In genomic region chr1:138328320-138328719, GRCm38 (mm10) we compare ENCODE assay signal across 9 mouse cellular contexts. TPM values are rescaled to one million over a fixed set of nuclear protein-coding genes. Genes with fewer than 3 reads are reported as not detected.
DNase-seq lines count a peak whose midpoint lies in the region; ATAC-seq and TF ChIP-seq lines count a peak whose summit lies in the region.
"Had no signal": no experiment of that assay in that cellular context is flagged by ENCODE, and none has a peak within 500 bp of the region (broad histone marks: within the 10 kb centered on the region; RNA-seq: fewer than 3 reads in every experiment).

No protein-coding gene starts in this region.

- no peaks in the 10 kb centered on the region for H3K9me3 ChIP-seq in forebrain, embryonic 11.5 days (ENCODE audit: control insufficient read depth, low read length)
- no peaks in the 10 kb centered on the region for H3K9me3 ChIP-seq in forebrain, embryonic 10.5 days
- no peaks in the 10 kb centered on the region for H3K9me3 ChIP-seq in embryonic facial prominence, embryonic 15.5 days (replicated peaks)
- H3K9me3 ChIP-seq in intestine, embryonic 16.5 days (ENCODE audit: control insufficient read depth, low read length) = no peaks in the 10 kb centered on the region
- no peaks in the 10 kb centered on the region for H3K9me3 ChIP-seq in midbrain, embryonic 15.5 days

- peaks cover 2% of the 10 kb centered on the region; the same call in 1 of the 2 replicates for H3K4me1 ChIP-seq in forebrain, embryonic 11.5 days (replicated peaks; ENCODE audit: control insufficient read depth, insufficient read depth, low read length)
- H3K4me1 ChIP-seq in forebrain, embryonic 10.5 days = peaks cover 13% of the 10 kb centered on the region
- H3K4me1 ChIP-seq in spleen, adult 2 months (ENCODE audit: control insufficient read depth, insufficient read depth, insufficient read length) = peaks cover 2% of the 10 kb centered on the region
- H3K4me1 ChIP-seq in embryonic facial prominence, embryonic 15.5 days = no peaks in the 10 kb centered on the region
- H3K4me1 ChIP-seq in intestine, embryonic 16.5 days (ENCODE audit: control insufficient read depth, insufficient read depth, low read length) = no peaks in the 10 kb centered on the region
- H3K4me1 ChIP-seq in midbrain, embryonic 15.5 days = peaks cover 25% of the 10 kb centered on the region

- TF ChIP-seq POLR2A in spleen, adult 2 months (IDR thresholded peaks at IDR 0.05; ENCODE audit: low read depth, low read length) = no peak

- H3K27me3 ChIP-seq in forebrain, embryonic 11.5 days (ENCODE audit: control insufficient read depth, insufficient read depth, low read length) = no peaks in the 10 kb centered on the region
- peaks cover 7% of the 10 kb centered on the region; the same call in 1 of the 2 replicates for H3K27me3 ChIP-seq in forebrain, embryonic 10.5 days (ENCODE audit: poor library complexity, severe bottlenecking)
- H3K27me3 ChIP-seq in spleen, adult 2 months (ENCODE audit: control insufficient read depth, insufficient read depth, low read length) = no peaks in the 10 kb centered on the region
- no peaks in the 10 kb centered on the region for H3K27me3 ChIP-seq in embryonic facial prominence, embryonic 15.5 days
- no peaks in the 10 kb centered on the region for H3K27me3 ChIP-seq in intestine, embryonic 16.5 days (replicated peaks; ENCODE audit: control insufficient read depth, insufficient read depth, low read length)
- H3K27me3 ChIP-seq in midbrain, embryonic 15.5 days (replicated peaks) = no peaks in the 10 kb centered on the region

- DNase-seq in forebrain, embryonic 11.5 days (ENCODE audit: low spot score) = no peak
- DNase-seq in forebrain, embryonic 10.5 days (ENCODE audit: extremely low spot score, low spot score) = no peak
- DNase-seq in spleen, adult 2 months (ENCODE audit: low read depth in 1 of 2, low spot score in 2 of 2) = no peak
- no peak for DNase-seq in spleen, postnatal 4 days (ENCODE audit: low spot score in 2 of 2)
- no peak for DNase-seq in testis, postnatal 14 days (ENCODE audit: low spot score)

- ATAC-seq in forebrain, embryonic 11.5 days (replicated peaks; ENCODE audit: low FRiP score) = 0 out of 2 replicates have a peak, but pooled peaks have one; percentile 40
- ATAC-seq in embryonic facial prominence, embryonic 15.5 days (ENCODE audit: insufficient number of reproducible peaks, low FRiP score, low TSS enrichment, low read depth) = no peak
- ATAC-seq in intestine, embryonic 16.5 days = no peak
- peak; percentile 65 for ATAC-seq in midbrain, embryonic 15.5 days (replicated peaks)

- no peak for TF ChIP-seq CTCF in spleen, adult 2 months (IDR thresholded peaks at IDR 0.05; ENCODE audit: extremely low read depth, insufficient read depth, insufficient read length, insufficient replicate concordance)

- no peak overlapping the region for H3K9ac ChIP-seq in forebrain, embryonic 11.5 days (ENCODE audit: low read length)
- no peak overlapping the region for H3K9ac ChIP-seq in embryonic facial prominence, embryonic 15.5 days
- no peak overlapping the region for H3K9ac ChIP-seq in intestine, embryonic 16.5 days (ENCODE audit: low read depth, low read length)
- H3K9ac ChIP-seq in midbrain, embryonic 15.5 days = peak overlapping the region; percentile 29

- no peak overlapping the region for H3K4me3 ChIP-seq in forebrain, embryonic 11.5 days (ENCODE audit: low read depth, low read length)
- no peak overlapping the region for H3K4me3 ChIP-seq in forebrain, embryonic 10.5 days
- H3K4me3 ChIP-seq in spleen, adult 2 months (ENCODE audit: extremely low read depth, insufficient read depth, insufficient read length) = no peak overlapping the region
- H3K4me3 ChIP-seq in embryonic facial prominence, embryonic 15.5 days (replicated peaks) = no peak overlapping the region
- no peak overlapping the region for H3K4me3 ChIP-seq in intestine, embryonic 16.5 days (ENCODE audit: low read length)
- peak overlapping the region; percentile 23 for H3K4me3 ChIP-seq in midbrain, embryonic 15.5 days

- 21% methylated on average over 12 of the region's 12 CpGs for WGBS in forebrain, embryonic 11.5 days
- WGBS in forebrain, embryonic 10.5 days = 24% methylated on average over 12 of the region's 12 CpGs
- WGBS in spleen, adult 2 months = 19% methylated on average over 12 of the region's 12 CpGs
- WGBS in embryonic facial prominence, embryonic 15.5 days = 16% methylated on average over 12 of the region's 12 CpGs
- 15% methylated on average over 12 of the region's 12 CpGs for WGBS in intestine, embryonic 16.5 days
- WGBS in midbrain, embryonic 15.5 days = 5% methylated on average over 12 of the region's 12 CpGs

- no peak overlapping the region for H3K27ac ChIP-seq in forebrain, embryonic 11.5 days (ENCODE audit: low read depth, low read length)
- no peak overlapping the region for H3K27ac ChIP-seq in forebrain, embryonic 10.5 days
- peak overlapping the region; percentile 70; the same call in 1 of the 2 replicates for H3K27ac ChIP-seq in spleen, adult 2 months (ENCODE audit: insufficient read depth, low read length)
- H3K27ac ChIP-seq in embryonic facial prominence, embryonic 15.5 days (replicated peaks) = no peak overlapping the region
- H3K27ac ChIP-seq in intestine, embryonic 16.5 days (ENCODE audit: low read length) = no peak overlapping the region
- peak overlapping the region; percentile 75 for H3K27ac ChIP-seq in midbrain, embryonic 15.5 days

- H3K4me2 ChIP-seq in forebrain, embryonic 11.5 days (ENCODE audit: low read depth, low read length, severe bottlenecking) = no peak overlapping the region
- 0 out of 2 replicates have a peak overlapping the region, but pooled peaks have one; percentile 24 for H3K4me2 ChIP-seq in embryonic facial prominence, embryonic 15.5 days (replicated peaks)
- H3K4me2 ChIP-seq in intestine, embryonic 16.5 days (ENCODE audit: low read depth, low read length) = peak overlapping the region; percentile 34; the same call in 1 of the 2 replicates
- H3K4me2 ChIP-seq in midbrain, embryonic 15.5 days = peak overlapping the region; percentile 42

- no peaks in the 10 kb centered on the region for H3K36me3 ChIP-seq in forebrain, embryonic 11.5 days (ENCODE audit: control insufficient read depth, insufficient read depth, low read length)
- no peaks in the 10 kb centered on the region for H3K36me3 ChIP-seq in forebrain, embryonic 10.5 days (replicated peaks)
- H3K36me3 ChIP-seq in spleen, adult 2 months (ENCODE audit: control insufficient read depth, insufficient read depth, low read length) = no peaks in the 10 kb centered on the region
- no peaks in the 10 kb centered on the region for H3K36me3 ChIP-seq in embryonic facial prominence, embryonic 15.5 days
- no peaks in the 10 kb centered on the region for H3K36me3 ChIP-seq in intestine, embryonic 16.5 days (ENCODE audit: control insufficient read depth, insufficient read depth, low read length)
- no peaks in the 10 kb centered on the region for H3K36me3 ChIP-seq in midbrain, embryonic 15.5 days (replicated peaks)

RNA-seq across cellular contexts. Expression of gene Atp6v1g3, which starts 54.8 kb away (rescaled TPM):
- not detected in 2 replicates for polyA plus RNA-seq in forebrain, embryonic 11.5 days (2014; fragmentation: Nextera tagmentation; extraction: Ambion mirVana)
- not detected in 2 replicates for polyA plus RNA-seq in forebrain, embryonic 10.5 days (2016; fragmentation: Nextera tagmentation; extraction: Ambion mirVana)
- polyA plus RNA-seq in spleen, adult 2 months (2012; rRNA removed) = not detected in 2 replicates
- 0.45 and 0.75 TPM in 2 replicates for polyA plus RNA-seq in embryonic facial prominence, embryonic 15.5 days (2015; fragmentation: Nextera tagmentation; extraction: Ambion mirVana)
- polyA plus RNA-seq in intestine, embryonic 16.5 days (2015; fragmentation: Nextera tagmentation; extraction: Ambion mirVana) = not detected in 2 replicates
- polyA plus RNA-seq in midbrain, embryonic 15.5 days (2015; fragmentation: Nextera tagmentation; extraction: Ambion mirVana) = not detected in 2 replicates
- polyA plus RNA-seq: macrophage had no signal

Comparison
In these comparisons a context has a peak if more than half of its experiments do, and no peak if none do; other contexts are left out.
1. ATAC-seq: peak in forebrain, embryonic 11.5 days (single experiment) and midbrain, embryonic 15.5 days (single experiment); none in embryonic facial prominence, embryonic 15.5 days (single experiment) and intestine, embryonic 16.5 days (single experiment).
2. H3K27ac ChIP-seq: peak in spleen, adult 2 months (single experiment) and midbrain, embryonic 15.5 days (single experiment); none in forebrain, embryonic 11.5 days (single experiment), forebrain, embryonic 10.5 days (single experiment), embryonic facial prominence, embryonic 15.5 days (single experiment) and intestine, embryonic 16.5 days (single experiment).